Mouse (Mus musculus): ENCODE results near the gene Aldh5a1.
"Not testable (repeated sequence)": the region's sequence is repeated elsewhere in the genome, so short reads cannot be mapped to it uniquely, and the experiment has no call there.

Aldh5a1 gene

GRCm38 (mm10) chr13:24937108-24937838, at the start of gene Aldh5a1:
Gene Aldh5a1 (minus strand): TSS chr13:24937661.
- DNase-seq (ENCODE audit: low read depth): peak; percentile 33

DNA sequence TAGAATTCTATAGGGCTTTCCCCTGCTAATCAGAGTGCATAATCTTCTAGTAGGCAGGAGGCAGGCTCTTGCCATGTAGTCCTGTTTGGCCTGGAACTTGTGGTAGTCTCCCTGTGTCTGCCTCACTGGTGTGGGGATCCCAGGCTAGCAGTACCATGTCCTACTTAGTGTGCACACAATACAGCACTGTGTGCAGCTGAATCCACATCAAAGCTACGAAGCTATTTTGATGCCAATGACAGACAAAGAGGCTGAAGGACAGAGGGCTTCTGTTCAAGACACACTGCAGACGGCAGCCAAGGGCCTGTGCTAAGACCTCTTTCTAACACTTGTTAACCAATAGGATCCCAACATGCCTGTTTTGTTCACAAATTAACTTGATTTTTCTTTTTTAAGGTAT, 48.0 kb upstream of the Aldh5a1 start:
- no peak for DNase-seq (ENCODE audit: low read depth)

GRCm38 (mm10) chr13:24981031-24981430, 43.6 kb upstream of the Aldh5a1 start:
- no peak for DNase-seq (ENCODE audit: low read depth)

DNA sequence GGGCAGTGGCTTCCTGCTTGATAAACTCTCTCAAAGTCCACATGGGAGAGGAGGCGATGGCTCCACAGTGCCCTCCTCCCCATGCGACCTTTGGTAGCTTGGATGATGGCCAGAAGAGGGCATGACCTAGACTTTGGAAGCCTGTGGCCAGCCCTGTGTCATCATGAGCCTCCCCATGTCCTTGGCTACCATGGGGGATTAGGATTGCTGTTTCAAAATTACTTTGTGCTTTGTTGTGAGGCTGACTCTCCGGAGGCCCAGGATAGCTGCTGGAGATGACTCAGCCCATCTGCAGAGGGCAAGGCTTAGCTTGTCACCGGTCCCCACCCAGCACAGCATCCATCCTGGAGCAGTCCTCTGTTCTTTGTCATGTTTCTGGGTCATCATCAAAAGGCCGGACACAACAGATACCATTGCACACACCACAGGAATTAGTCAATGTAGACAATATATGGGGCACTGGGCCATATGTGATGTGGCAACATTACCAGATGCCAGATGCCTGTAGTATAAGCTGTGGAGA, 40.4 kb upstream of the Aldh5a1 start:
- DNase-seq (ENCODE audit: low read depth): no peak

DNA sequence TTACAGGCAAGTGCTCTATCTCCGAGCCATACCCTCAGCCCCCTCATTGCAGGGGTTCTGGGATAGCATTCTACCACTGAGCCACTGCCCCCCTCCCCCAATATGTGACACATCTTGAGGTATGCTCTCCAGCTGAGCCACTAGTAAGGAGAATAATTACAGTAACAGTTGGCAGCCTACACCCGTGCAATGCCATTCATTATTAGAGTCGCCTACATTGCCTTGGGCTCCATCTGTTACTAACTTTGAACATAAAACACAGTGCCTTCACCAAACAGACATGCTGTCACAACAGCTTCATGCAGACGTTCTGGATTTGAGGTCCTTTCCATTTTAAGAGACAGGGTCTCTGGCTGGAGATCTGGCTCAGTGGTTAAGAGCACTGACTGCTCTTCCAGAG, 38.9 kb upstream of the Aldh5a1 start:
- no peak for DNase-seq (ENCODE audit: low read depth)

GRCm38 (mm10) chr13:24971776-24972175, 34.3 kb upstream of the Aldh5a1 start:
- DNase-seq (ENCODE audit: low read depth): not testable (repeated sequence)

- no peak for DNase-seq (ENCODE audit: low read depth)
Measured at GRCm38 (mm10) chr13:24965846-24966201, 28.4 kb upstream of the Aldh5a1 start.

GRCm38 (mm10) chr13:24965130-24965845, 27.8 kb upstream of the Aldh5a1 start:
- no peak for DNase-seq (ENCODE audit: low read depth)

GRCm38 (mm10) chr13:24962119-24962518, 24.7 kb upstream of the Aldh5a1 start:
- DNase-seq (ENCODE audit: low read depth): no peak

- DNase-seq (ENCODE audit: low read depth): no peak
Measured at GRCm38 (mm10) chr13:24960084-24960483, 22.6 kb upstream of the Aldh5a1 start.

GRCm38 (mm10) chr13:24958671-24959070, 21.2 kb upstream of the Aldh5a1 start:
- no peak for DNase-seq (ENCODE audit: low read depth)

DNA sequence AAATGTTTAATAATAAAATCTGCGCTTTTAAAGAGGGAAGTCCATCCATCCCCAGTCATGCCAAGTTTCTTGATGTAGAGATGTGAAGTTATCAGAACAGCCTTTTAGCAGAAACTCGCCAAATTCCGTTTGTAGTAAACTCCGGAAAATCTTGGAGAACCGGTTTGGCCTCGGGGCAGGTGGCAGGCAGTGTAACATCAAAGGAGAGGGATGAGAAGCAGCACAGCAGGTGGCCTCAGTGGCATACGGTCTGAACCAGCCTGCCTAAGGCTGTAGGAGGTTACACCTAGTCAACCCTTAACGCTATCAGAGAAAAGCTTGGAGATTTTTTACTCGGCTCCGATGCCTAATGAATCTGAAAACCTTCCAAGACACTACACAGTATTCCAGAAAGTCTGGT, 18.0 kb upstream of the Aldh5a1 start:
- no peak for DNase-seq (ENCODE audit: low read depth)

- DNase-seq (ENCODE audit: low read depth): no peak
Measured at GRCm38 (mm10) chr13:24955091-24955490, 17.6 kb upstream of the Aldh5a1 start.

DNA sequence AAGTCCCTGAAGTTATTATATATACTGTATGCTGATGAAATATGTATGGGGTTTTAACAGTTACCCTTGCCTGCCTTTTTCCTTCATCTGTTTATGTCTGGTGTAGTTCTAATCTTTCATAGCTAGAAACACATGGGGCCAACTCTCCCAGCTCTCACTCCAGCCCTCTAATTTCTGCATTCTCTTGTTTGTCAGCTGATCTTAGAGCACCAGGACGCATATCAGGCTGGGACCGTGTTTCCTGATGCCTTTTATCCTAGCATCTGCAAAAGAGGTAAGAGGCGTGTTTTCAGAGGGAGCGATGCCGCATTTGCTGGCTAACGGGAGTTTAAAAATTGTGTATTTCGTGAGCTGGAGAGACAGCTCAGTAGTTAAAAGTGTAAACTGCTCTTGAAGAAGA, 15.2 kb upstream of the Aldh5a1 start:
- no peak for DNase-seq (ENCODE audit: low read depth)

- no peak for DNase-seq (ENCODE audit: low read depth)
Measured at GRCm38 (mm10) chr13:24948870-24949269, 11.4 kb upstream of the Aldh5a1 start.

- DNase-seq (ENCODE audit: low read depth): no peak
Measured at GRCm38 (mm10) chr13:24947158-24947557, 9.7 kb upstream of the Aldh5a1 start.

- no peak for DNase-seq (ENCODE audit: low read depth)
Measured at GRCm38 (mm10) chr13:24945567-24945966, 8.1 kb upstream of the Aldh5a1 start.

DNA sequence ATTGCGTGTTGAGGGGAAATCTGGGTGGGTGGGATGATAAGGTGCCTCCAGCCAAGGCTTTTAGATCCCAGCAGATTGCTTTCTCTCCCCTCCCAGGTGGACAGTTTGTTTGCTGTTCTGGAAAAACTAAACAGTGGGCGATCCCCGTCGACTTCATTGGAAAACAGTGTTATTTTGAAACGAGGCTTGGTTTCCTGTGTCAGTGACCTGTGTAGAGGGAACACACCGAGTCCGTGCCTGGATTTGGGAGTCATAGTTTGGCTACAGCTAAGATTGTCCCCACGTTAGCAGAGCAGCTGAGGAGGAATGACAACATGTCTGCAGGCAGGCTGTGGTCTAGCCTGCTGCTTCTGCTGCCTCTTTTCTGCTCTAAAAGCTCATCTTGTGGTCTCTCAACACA, 5.8 kb upstream of the Aldh5a1 start:
- DNase-seq (ENCODE audit: low read depth): no peak

DNA sequence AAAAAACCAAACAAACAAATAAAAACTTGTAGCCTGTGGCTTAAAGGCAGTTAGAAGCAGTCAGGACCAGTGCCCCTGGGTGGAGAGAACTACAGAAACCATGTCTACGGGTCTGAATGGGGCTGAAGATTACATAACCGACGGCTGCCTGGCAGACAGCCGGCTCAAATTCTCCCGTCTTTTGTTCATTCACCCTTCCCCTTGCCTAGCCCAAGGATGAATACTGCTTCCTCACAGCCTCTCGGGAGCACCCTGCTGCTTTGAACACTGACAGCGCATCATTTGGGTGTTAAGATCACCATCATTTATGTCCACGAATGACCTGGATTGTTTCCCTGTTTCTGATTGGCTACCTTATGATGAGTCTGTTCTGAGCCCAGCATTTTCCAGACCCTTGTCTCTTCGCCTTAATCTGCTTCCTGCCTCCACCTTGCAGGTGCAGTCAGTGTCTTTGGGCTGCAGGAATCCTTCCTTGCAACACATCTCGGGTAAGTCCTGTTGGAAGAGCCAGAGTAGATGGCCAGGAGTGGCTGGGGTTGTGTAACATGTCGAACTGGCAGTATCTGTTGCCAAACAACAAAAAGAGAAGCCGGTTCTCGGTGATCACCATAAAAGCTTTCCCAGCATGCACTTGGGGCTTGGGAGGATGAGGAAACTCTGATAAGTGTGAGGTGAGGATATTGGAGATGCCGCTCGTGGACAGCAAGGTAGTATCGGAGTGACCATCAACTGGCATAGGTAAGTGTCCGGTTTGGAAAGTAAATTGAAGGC, 5.2 kb upstream of the Aldh5a1 start, which contains the start of gene Gpld1:
Gpld1 (plus strand) TSS at position 641 of the 771 bp plus-strand sequence.
- DNase-seq (ENCODE audit: low read depth): no peak

- DNase-seq (ENCODE audit: low read depth): no peak
Measured at GRCm38 (mm10) chr13:24939472-24939871, 2.0 kb upstream of the Aldh5a1 start.

DNA sequence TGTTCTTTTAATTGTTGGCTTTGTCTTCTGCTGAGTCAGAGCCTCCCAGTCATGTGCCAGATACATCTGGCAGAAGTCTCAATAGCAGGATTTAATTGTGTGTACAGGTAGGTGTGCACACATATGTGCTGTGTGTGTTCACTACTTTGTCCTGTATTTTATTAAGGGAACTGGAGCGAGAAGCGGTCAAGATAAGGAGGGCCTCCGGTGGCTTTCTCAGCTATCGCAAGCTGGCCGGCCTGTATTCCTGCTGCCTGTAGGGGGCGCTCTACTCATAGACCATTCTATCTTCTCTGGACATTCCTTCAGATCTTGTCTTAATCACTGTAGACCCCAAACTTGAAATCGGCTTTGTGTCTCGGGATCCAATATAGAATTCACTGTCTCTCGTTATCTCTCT, 1.2 kb upstream of the Aldh5a1 start:
- DNase-seq (ENCODE audit: low read depth): peak; percentile 62

- no peak for DNase-seq (ENCODE audit: low read depth)
Measured at GRCm38 (mm10) chr13:24937839-24938166, 342 bp upstream of the Aldh5a1 start.

- DNase-seq (ENCODE audit: low read depth): no peak
Measured at GRCm38 (mm10) chr13:24936772-24937107, 721 bp downstream of the Aldh5a1 start.
